Mouse (Mus musculus): ENCODE results near the gene Olfr553.

- TF ChIP-seq CTCF (IDR thresholded peaks at IDR 0.05; ENCODE audit: low read depth, low read length) (no peak), EP300 (IDR thresholded peaks at IDR 0.05; ENCODE audit: insufficient read depth, low read depth, low read length) (no peak), POLR2A (IDR thresholded peaks at IDR 0.05; ENCODE audit: insufficient read depth, low read length) (no peak)
Observed at GRCm38 (mm10) chr7:102575998-102576397, 42.0 kb downstream of the Olfr553 start.
